Mouse (Mus musculus): Measurements from ENCODE around the gene Gm49405.
A peak's percentile ranks its signal among the peaks of the same experiment; 100 is the strongest.
"Not testable (repeated sequence)": the region's sequence is repeated elsewhere in the genome, so short reads cannot be mapped to it uniquely, and the experiment has no call there.

The Gm49405 gene

GRCm38 (mm10) chr19:4000119-4000900 lies at the start of gene Gm49405, which contains the start of gene Nudt8:
Gene Gm49405, plus strand, starts transcription at chr19:4000626.
Gene Nudt8, plus strand, starts transcription at chr19:4000580.
- peak; percentile 95 for DNase-seq

GRCm38 (mm10) chr19:3951461-3951860 lies 49.0 kb upstream of the Gm49405 start:
- no peak for DNase-seq

GRCm38 (mm10) chr19:3952099-3952498 lies 48.3 kb upstream of the Gm49405 start:
- no peak for DNase-seq

- no peak for DNase-seq
Measured at GRCm38 (mm10) chr19:3955033-3955432, 45.4 kb upstream of the Gm49405 start.

GRCm38 (mm10) chr19:3955804-3956203 lies 44.6 kb upstream of the Gm49405 start:
- DNase-seq = no peak

GRCm38 (mm10) chr19:3957296-3958036 lies 43.0 kb upstream of the Gm49405 start:
- DNase-seq = not testable (repeated sequence)

GRCm38 (mm10) chr19:3958470-3958869 lies 42.0 kb upstream of the Gm49405 start, which contains the start of gene Aldh3b3:
Gene Aldh3b3, plus strand, starts transcription at chr19:3958645.
- no peak for DNase-seq

- no peak for DNase-seq
Measured at GRCm38 (mm10) chr19:3959030-3959429, 41.4 kb upstream of the Gm49405 start.

GRCm38 (mm10) chr19:3960211-3960610 lies 40.2 kb upstream of the Gm49405 start:
- DNase-seq = no peak

GRCm38 (mm10) chr19:3961805-3962204 lies 38.6 kb upstream of the Gm49405 start:
- DNase-seq = not testable (repeated sequence)

- peak; percentile 67 for DNase-seq
Measured at GRCm38 (mm10) chr19:3962469-3962868, 38.0 kb upstream of the Gm49405 start.

GRCm38 (mm10) chr19:3964030-3964429 lies 36.4 kb upstream of the Gm49405 start:
- DNase-seq = no peak

- DNase-seq = no peak
Measured at GRCm38 (mm10) chr19:3966330-3967075, 33.9 kb upstream of the Gm49405 start.

GRCm38 (mm10) chr19:3967258-3967657 lies 33.2 kb upstream of the Gm49405 start:
- DNase-seq = no peak

GRCm38 (mm10) chr19:3972229-3972628 lies 28.2 kb upstream of the Gm49405 start, which contains the start of gene Aldh3b2:
Gene Aldh3b2, plus strand, starts transcription at chr19:3972328.
- DNase-seq = no peak

GRCm38 (mm10) chr19:3974608-3975007 lies 25.8 kb upstream of the Gm49405 start:
- not testable (repeated sequence) for DNase-seq

GRCm38 (mm10) chr19:3975866-3976265 lies 24.6 kb upstream of the Gm49405 start:
- no peak for DNase-seq

GRCm38 (mm10) chr19:3980309-3980708 lies 20.1 kb upstream of the Gm49405 start:
- peak; percentile 85 for DNase-seq

- DNase-seq = no peak
Measured at GRCm38 (mm10) chr19:3980917-3981316, 19.5 kb upstream of the Gm49405 start.

GRCm38 (mm10) chr19:3983527-3984200 lies 16.8 kb upstream of the Gm49405 start:
- DNase-seq = no peak

- no peak for DNase-seq
Measured at GRCm38 (mm10) chr19:3985261-3985681, 15.2 kb upstream of the Gm49405 start.

- no peak for DNase-seq
Measured at GRCm38 (mm10) chr19:3986334-3986733, 14.1 kb upstream of the Gm49405 start, which contains the start of gene Acy3. Gene Acy3, plus strand, starts transcription at chr19:3986570.
